Mouse (Mus musculus): ENCODE results near the gene Crb2. TPM values are rescaled to one million over a fixed set of nuclear protein-coding genes. Genes with fewer than 3 reads are reported as not detected.

The Crb2 gene
- polyA plus RNA-seq (2015; fragmentation: Nextera tagmentation; extraction: Ambion mirVana): 0.95 and 1.1 TPM in 2 replicates

DNA sequence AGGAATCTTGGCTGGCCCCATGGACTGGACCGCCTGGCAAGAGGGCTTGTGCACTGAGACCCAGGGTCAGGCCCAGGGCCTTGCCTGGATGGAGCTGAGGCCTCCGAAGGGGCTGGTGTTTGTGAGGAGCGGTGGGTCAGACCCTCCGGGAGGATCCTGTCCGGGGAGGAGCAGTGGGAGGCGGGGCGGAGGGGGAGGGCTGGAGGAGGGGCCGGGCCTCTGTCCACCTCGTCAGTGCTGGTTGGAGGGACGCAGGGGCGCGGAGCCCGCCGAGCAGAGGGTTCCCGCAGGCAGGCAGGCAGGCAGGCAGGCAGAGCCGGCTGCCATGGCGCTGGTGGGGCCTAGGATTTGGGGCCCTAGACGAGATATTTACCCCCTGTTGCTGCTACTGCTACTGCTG is at the start of gene Crb2:
Crb2 (plus strand) TSS at position 234 of the 400 bp plus-strand sequence.
- Histone ChIP-seq H3K4me1 (ENCODE audit: control insufficient read depth, insufficient read depth, low read length) (peaks cover 32% of the 10 kb centered on the region), H3K4me3 (ENCODE audit: low read length) (peak within 1 kb of the TSS; percentile 39), H3K27me3 (replicated peaks; ENCODE audit: control insufficient read depth, insufficient read depth, low read length) (no peaks in the 10 kb centered on the region; the same call in 1 of the 2 replicates), H3K9me3 (ENCODE audit: control insufficient read depth, low read length) (no peaks in the 10 kb centered on the region), H3K36me3 (ENCODE audit: control insufficient read depth, insufficient read depth, low read length) (no peaks in the 10 kb centered on the region), H3K27ac (ENCODE audit: low read length) (no peak within 1 kb of the TSS), H3K9ac (ENCODE audit: low read depth, low read length) (peak within 1 kb of the TSS; percentile 56; the same call in 1 of the 2 replicates), H3K4me2 (ENCODE audit: low read depth, low read length) (peak within 1 kb of the TSS; percentile 62)
- 4% methylated on average over 18 of the region's 18 CpGs for WGBS
- 0 out of 2 replicates have a peak, but pooled peaks have one; percentile 13 for ATAC-seq

DNA sequence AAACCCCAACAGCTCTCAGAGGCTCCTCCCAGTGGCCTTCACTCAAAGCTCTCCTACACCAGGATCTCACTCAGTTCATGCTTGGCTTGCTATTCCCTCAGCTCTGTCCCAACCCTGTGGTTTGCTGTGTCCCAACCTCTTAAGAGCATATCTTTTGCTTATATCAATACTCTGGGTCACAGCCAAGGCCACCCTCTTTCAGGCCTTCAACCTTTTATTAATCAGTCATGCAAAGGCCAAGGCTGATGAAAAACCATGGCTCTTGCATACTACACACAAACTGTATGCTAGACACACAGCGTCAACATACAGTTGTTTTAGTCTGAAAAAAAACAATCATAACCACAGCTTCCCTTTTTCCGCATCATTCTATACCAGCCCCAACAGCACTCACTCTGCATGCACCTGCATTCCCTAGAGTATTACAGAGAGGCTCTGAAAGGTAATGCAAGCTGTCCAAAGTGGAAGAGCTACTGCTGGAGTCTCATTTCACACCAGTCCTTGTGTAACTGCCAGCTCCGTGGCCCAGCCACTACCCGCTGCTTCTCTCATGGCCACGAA is 44.7 kb upstream of the Crb2 start:
- Histone ChIP-seq H3K4me1 (ENCODE audit: control insufficient read depth, insufficient read depth, low read length) (0 out of 2 replicates have a peak, but pooled peaks cover 10% of the 10 kb centered on the region), H3K27ac (ENCODE audit: low read length) (no peak overlapping the region), H3K27me3 (replicated peaks; ENCODE audit: control insufficient read depth, insufficient read depth, low read length) (no peaks in the 10 kb centered on the region), H3K4me2 (ENCODE audit: low read depth, low read length) (no peak overlapping the region), H3K36me3 (ENCODE audit: control insufficient read depth, insufficient read depth, low read length) (no peaks in the 10 kb centered on the region), H3K4me3 (ENCODE audit: low read length) (no peak overlapping the region), H3K9ac (ENCODE audit: low read depth, low read length) (no peak overlapping the region), H3K9me3 (ENCODE audit: control insufficient read depth, low read length) (no peaks in the 10 kb centered on the region)
- ATAC-seq: no peak
- whole genome bisulfite sequencing: 91% methylated on average over 5 of the region's 5 CpGs

DNA sequence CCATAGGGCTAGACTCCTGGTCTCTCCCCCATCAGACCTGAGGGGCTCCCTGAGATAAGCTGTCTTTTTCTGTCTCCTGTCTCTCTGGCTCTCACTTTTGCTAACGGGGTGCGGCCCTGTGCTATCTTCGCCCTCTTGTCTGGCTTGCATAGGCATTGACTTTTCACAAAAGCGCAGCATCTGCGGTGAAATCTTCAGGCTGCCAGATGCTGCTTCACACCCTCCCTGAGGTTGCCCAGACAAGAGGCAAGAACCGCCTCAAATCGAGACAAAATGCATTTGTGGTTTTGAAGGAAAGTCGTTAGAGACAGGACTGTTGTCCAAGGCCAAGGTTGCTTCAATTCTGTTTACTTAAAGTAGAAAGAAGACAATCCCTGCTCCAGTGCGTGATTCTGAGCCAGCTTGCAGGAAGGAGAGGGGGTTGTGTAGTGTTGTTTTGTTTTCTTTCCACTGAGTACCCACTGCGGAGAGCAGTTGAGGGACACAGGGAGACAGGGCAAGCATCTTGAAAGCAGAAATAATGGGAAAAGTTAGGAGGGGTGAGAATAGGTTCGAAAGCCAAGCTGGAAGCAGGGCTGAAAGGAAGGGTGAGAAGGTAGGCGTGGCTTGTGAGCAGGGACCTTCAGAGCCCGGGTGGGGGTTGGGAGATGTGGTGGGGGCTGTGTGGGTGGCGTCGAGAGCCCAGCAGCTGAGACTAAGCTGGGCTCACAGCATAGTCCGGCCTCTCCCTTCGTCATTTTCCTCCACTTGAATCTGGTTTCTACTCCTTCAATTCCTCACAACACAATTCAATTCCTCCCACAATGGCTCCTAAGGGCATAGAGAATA is 40.9 kb upstream of the Crb2 start:
- Histone ChIP-seq H3K4me3 (ENCODE audit: low read length) (no peak overlapping the region), H3K27ac (ENCODE audit: low read length) (no peak overlapping the region)
- ATAC-seq: no peak

DNA sequence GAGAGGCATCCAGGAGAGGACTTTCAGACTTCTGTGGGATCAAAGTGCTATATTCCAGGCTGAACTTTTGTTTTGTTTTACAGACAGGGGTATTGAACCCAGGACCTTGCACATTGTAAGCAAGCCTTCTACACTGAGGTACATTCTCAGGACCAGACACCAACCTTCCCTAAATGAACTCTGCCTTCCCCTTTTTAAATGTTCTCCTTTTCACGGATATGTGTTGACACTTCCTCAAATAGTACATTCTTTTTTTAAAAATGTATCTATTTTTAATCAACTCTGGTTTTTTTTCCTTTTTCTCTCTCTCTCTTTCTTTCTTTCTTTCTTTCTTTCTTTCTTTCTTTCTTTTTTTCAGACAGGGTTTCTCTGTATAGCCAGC is 40.3 kb upstream of the Crb2 start:
- Histone ChIP-seq H3K4me1 (ENCODE audit: control insufficient read depth, insufficient read depth, low read length) (0 out of 2 replicates have a peak, but pooled peaks cover 10% of the 10 kb centered on the region), H3K36me3 (ENCODE audit: control insufficient read depth, insufficient read depth, low read length) (no peaks in the 10 kb centered on the region), H3K9ac (ENCODE audit: low read depth, low read length) (0 out of 2 replicates have a peak overlapping the region, but pooled peaks have one; percentile 18), H3K27me3 (replicated peaks; ENCODE audit: control insufficient read depth, insufficient read depth, low read length) (no peaks in the 10 kb centered on the region), H3K4me2 (ENCODE audit: low read depth, low read length) (peak overlapping the region; percentile 37), H3K4me3 (ENCODE audit: low read length) (no peak overlapping the region), H3K27ac (ENCODE audit: low read length) (no peak overlapping the region), H3K9me3 (ENCODE audit: control insufficient read depth, low read length) (no peaks in the 10 kb centered on the region)
- 57% methylated on average over 1 of the region's 1 CpGs for WGBS
- no peak for ATAC-seq

More for the DNA sequence above, 40.9 kb upstream of the Crb2 start:
- WGBS: 21% methylated on average over 17 of the region's 17 CpGs
- Histone ChIP-seq H3K4me2 (ENCODE audit: low read depth, low read length) (peak overlapping the region; percentile 37), H3K27me3 (replicated peaks; ENCODE audit: control insufficient read depth, insufficient read depth, low read length) (no peaks in the 10 kb centered on the region), H3K9me3 (ENCODE audit: control insufficient read depth, low read length) (no peaks in the 10 kb centered on the region), H3K9ac (ENCODE audit: low read depth, low read length) (0 out of 2 replicates have a peak overlapping the region, but pooled peaks have one; percentile 18), H3K4me1 (ENCODE audit: control insufficient read depth, insufficient read depth, low read length) (0 out of 2 replicates have a peak, but pooled peaks cover 10% of the 10 kb centered on the region), H3K36me3 (ENCODE audit: control insufficient read depth, insufficient read depth, low read length) (no peaks in the 10 kb centered on the region)

DNA sequence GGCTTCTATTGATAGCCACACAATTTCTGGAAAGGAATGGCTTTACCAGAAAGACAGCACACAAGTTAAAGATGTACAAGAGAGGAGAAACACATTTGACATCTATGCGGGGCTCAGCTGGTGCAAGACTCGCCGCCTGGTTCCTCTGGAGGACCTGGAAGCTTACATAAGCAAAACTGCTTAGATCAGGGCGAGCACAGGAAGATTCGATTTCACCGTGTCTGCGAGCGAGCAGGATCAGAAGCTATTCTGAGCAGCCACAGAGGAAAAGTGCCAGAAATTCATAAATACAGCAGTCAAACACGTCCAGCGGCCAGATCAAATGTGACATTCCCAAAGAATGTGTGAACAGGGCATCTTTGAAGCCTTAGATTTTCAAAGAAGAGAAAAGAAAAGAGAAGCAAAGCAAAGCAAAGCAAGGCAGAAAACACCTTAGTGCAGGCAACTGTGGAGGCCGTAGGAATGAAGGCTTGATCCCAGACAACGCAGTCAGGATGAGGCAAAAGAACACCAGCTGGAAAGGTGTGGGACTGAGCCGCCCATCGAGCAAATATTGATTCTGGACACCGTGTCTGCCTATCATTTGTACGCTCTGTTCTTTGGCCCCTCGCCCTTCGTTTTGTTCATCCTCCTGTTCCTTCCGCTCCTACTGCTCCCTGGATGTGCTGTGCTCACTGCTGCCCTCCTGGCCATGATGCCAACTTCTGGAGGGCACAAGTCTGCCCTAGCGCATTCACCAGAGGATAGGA is 34.1 kb upstream of the Crb2 start:
- Histone ChIP-seq H3K4me1 (ENCODE audit: control insufficient read depth, insufficient read depth, low read length) (peaks cover 5% of the 10 kb centered on the region; the same call in 1 of the 2 replicates), H3K9me3 (ENCODE audit: control insufficient read depth, low read length) (no peaks in the 10 kb centered on the region), H3K4me2 (ENCODE audit: low read depth, low read length) (no peak overlapping the region), H3K27ac (ENCODE audit: low read length) (no peak overlapping the region), H3K36me3 (ENCODE audit: control insufficient read depth, insufficient read depth, low read length) (no peaks in the 10 kb centered on the region), H3K27me3 (replicated peaks; ENCODE audit: control insufficient read depth, insufficient read depth, low read length) (no peaks in the 10 kb centered on the region), H3K4me3 (ENCODE audit: low read length) (no peak overlapping the region), H3K9ac (ENCODE audit: low read depth, low read length) (no peak overlapping the region)
- no peak for ATAC-seq
- 49% methylated on average over 20 of the region's 20 CpGs for WGBS

DNA sequence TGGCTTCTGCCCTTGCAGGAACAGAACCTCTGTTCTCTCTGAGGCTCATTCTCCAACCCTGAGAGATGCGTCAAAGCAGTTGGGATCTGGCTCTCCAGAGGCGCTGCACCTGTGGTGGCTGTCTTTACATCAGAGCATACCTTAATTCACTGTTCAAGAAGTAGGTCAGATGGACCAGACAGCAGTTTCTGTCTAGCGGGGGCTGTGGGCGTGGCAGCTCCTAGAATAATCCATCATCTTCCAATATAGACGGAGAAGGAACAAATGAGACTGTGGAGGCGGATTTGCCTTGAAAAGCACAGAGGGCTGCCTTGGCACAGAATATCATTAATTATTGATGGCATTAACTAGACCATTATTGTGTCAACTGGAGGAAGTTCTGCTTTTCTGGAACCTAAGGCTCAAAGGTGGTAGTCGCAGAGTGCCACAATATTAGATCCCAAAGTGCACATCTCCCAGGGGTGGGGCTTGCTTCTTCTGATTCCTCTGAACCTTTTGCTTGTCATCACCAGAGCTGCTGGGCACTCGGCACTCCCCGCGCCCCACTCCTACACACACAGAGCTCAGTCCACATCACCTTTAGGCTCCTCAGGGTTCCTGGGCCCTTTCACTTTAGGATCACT is 31.2 kb upstream of the Crb2 start:
- Histone ChIP-seq H3K4me2 (ENCODE audit: low read depth, low read length) (no peak overlapping the region), H3K27me3 (replicated peaks; ENCODE audit: control insufficient read depth, insufficient read depth, low read length) (no peaks in the 10 kb centered on the region), H3K36me3 (ENCODE audit: control insufficient read depth, insufficient read depth, low read length) (no peaks in the 10 kb centered on the region), H3K9me3 (ENCODE audit: control insufficient read depth, low read length) (no peaks in the 10 kb centered on the region), H3K4me1 (ENCODE audit: control insufficient read depth, insufficient read depth, low read length) (peaks cover 19% of the 10 kb centered on the region; the same call in 1 of the 2 replicates), H3K9ac (ENCODE audit: low read depth, low read length) (no peak overlapping the region), H3K27ac (ENCODE audit: low read length) (no peak overlapping the region), H3K4me3 (ENCODE audit: low read length) (no peak overlapping the region)
- 85% methylated on average over 10 of the region's 10 CpGs for WGBS
- ATAC-seq: no peak

DNA sequence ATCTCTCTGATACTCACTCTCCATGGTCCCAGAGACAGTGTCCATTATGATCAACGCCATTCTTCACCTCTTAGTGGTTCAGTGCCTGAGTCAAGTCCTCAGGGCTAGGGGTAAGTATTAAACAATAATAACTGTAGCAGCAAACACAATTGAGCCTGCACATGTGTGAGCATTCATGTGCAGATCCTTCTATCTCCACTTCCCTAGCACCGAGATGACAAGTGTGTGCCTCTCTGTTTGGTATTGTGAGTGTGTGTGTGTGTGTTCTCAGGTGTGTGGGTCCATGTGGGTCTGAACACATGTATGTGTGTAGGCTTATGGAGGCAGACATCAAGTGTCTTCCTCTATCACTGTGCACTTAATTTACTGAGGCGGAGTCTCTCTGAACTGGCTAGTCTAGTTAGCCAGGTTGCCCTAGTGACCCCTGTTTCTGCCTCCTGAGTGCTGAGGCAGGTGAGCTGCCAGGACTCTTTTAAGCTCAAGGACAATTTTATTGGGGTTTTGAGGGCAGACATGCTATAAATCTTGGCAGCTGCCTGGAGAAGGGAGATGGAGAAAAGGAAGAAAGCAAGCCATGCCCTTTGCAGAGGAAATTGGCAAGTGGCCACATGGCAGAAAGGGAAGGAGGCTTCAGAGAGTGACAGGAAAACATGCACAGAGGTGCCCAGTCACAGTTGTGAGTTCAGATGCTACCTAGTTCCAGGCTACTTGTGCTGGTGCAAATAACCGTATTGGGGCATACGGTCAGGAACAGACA is 29.6 kb upstream of the Crb2 start:
- Histone ChIP-seq H3K9ac (ENCODE audit: low read depth, low read length) (no peak overlapping the region), H3K27me3 (replicated peaks; ENCODE audit: control insufficient read depth, insufficient read depth, low read length) (no peaks in the 10 kb centered on the region), H3K4me3 (ENCODE audit: low read length) (no peak overlapping the region), H3K27ac (ENCODE audit: low read length) (no peak overlapping the region), H3K9me3 (ENCODE audit: control insufficient read depth, low read length) (no peaks in the 10 kb centered on the region), H3K36me3 (ENCODE audit: control insufficient read depth, insufficient read depth, low read length) (no peaks in the 10 kb centered on the region), H3K4me2 (ENCODE audit: low read depth, low read length) (no peak overlapping the region), H3K4me1 (ENCODE audit: control insufficient read depth, insufficient read depth, low read length) (peaks cover 19% of the 10 kb centered on the region; the same call in 1 of the 2 replicates)
- WGBS: 80% methylated on average over 5 of the region's 5 CpGs
- ATAC-seq: peak; percentile 62

DNA sequence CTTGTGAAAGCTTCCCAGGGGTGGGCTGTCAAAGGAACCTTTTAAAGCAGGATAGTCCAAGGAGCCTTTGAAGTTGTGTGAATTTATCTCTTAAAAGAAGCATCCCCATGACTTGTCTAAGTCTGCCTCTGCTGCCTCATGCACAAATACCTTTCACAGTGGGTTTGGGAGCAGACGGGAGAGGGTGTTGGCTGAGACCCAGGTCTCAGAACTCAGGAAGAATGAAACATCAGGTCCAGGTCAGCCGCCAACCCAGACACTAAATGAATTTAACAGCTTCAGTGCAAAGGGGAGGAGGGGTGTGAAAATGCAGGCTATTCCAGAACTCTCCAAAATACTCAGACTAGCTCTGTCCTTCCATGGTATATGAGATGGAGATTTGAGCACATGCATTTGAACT is 28.1 kb upstream of the Crb2 start:
- no peaks in the 10 kb centered on the region for H3K9me3 ChIP-seq (ENCODE audit: control insufficient read depth, low read length)
- peaks cover 19% of the 10 kb centered on the region; the same call in 1 of the 2 replicates for H3K4me1 ChIP-seq (ENCODE audit: control insufficient read depth, insufficient read depth, low read length)
- no peaks in the 10 kb centered on the region for H3K27me3 ChIP-seq (replicated peaks; ENCODE audit: control insufficient read depth, insufficient read depth, low read length)
- no peak for ATAC-seq
- no peak overlapping the region for H3K4me3 ChIP-seq (ENCODE audit: low read length)
- WGBS: 49% methylated on average over 2 of the region's 2 CpGs
- H3K27ac ChIP-seq (ENCODE audit: low read length): no peak overlapping the region
- H3K36me3 ChIP-seq (ENCODE audit: control insufficient read depth, insufficient read depth, low read length): no peaks in the 10 kb centered on the region
- no peak overlapping the region for H3K9ac ChIP-seq (ENCODE audit: low read depth, low read length)
- H3K4me2 ChIP-seq (ENCODE audit: low read depth, low read length): no peak overlapping the region

Data from intestine, embryonic 16.5 days (tissue).